Mouse (Mus musculus) embryo, embryonic 11 days (tissue): ENCODE data around the gene Tmem151a.
"Not testable (repeated sequence)": the region's sequence is repeated elsewhere in the genome, so short reads cannot be mapped to it uniquely, and the experiment has no call there.

Experiments
- DNase-seq: peaks from one replicate; pipeline ENCODE4 v3.0.0-alpha.2; 2015

Tmem151a gene

DNA sequence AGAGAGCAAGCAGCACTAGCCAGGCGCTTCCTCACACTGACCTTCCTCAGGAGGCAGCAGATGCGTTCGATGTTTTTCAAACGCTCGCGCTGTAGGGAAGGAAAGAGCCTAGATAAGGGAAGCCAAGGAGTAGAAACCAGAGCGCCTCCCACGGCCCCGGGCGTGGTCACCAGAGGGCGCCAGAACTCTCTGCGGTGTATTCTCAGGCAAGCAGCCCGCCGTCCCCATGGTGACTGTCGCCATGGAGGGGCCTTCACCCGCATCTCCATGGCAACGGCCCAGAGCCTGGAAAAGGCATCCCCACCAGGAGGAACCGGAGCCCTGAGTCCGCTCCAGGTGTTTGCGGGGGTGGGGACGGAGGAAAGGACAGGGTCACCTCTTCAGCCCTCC, 8.9 kb upstream of the Tmem151a start:
- DNase-seq, result peak; percentile 97

DNA sequence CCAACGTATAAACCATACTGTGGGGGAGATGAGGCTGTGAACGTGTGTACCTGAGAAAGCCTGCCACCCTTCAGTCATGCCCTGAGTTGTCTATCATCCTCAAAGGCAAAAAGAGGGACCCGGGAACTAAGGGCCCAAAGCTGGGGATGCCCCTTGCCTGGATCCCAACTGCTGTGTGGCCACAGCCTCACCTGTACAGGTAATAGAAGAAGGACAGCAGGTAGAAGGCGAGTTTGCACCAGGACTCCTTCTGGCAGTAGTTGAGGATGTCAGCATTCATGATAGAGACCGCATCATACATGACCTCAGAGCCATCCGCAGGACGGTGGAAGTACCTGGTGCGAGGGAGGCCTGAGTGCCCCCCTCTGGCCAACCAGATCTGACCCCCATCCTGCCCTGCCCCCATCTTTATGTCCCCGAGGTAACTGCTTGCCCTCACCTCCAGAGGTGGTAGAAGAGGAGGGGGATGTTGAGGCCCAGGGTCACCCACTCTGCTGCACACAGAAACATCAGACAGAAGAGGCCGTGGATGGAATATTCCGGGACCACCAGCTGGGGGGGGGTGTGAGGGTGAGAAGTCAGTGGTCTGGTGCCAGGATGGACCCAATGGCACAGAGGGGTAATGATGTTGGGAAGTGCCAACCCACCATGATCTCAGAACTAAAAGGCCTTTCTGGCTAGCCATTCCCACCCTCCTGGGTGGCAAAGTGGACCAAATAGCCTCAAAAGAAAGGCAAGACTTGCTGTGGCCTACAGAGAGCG, 8.3 kb upstream of the Tmem151a start:
- DNase-seq, result no peak

DNA sequence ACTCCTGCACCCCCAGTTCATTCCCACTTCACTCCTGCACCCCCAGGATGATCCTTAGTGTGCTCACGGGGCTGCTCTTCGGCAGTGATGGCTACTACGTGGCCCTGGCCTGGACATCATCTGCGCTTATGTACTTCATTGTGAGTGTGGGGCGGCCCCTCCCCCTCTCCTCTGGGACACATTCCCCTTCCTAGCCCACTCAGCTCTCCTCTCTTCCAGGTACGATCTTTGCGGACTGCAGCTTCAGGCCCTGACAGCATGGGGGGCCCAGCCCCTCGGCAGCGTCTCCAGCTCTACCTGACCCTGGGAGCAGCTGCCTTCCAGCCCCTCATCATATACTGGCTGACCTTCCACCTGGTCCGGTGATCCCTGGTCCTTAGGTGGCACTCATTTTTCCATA, 6.8 kb upstream of the Tmem151a start:
- no peak for DNase-seq

DNA sequence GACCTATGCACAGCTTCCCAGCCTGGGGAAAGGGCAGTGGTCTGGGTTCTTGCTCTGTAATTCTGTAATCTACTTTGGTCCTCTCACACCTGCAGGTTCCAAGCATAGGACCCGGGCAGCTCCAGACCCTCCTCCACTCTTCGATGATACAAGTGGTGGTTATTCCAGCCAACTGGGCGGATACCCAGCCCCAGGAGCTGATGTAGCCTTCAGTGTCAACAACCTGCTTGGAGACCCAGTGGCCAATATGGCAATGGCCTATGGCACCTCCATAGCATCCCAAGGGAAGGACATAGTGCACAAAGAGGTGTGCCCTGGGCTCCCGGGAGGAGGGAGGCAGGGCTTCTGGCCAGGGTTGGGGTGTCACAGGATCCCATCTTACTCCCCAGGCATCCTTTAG, 4.0 kb upstream of the Tmem151a start:
- no peak for DNase-seq

DNA sequence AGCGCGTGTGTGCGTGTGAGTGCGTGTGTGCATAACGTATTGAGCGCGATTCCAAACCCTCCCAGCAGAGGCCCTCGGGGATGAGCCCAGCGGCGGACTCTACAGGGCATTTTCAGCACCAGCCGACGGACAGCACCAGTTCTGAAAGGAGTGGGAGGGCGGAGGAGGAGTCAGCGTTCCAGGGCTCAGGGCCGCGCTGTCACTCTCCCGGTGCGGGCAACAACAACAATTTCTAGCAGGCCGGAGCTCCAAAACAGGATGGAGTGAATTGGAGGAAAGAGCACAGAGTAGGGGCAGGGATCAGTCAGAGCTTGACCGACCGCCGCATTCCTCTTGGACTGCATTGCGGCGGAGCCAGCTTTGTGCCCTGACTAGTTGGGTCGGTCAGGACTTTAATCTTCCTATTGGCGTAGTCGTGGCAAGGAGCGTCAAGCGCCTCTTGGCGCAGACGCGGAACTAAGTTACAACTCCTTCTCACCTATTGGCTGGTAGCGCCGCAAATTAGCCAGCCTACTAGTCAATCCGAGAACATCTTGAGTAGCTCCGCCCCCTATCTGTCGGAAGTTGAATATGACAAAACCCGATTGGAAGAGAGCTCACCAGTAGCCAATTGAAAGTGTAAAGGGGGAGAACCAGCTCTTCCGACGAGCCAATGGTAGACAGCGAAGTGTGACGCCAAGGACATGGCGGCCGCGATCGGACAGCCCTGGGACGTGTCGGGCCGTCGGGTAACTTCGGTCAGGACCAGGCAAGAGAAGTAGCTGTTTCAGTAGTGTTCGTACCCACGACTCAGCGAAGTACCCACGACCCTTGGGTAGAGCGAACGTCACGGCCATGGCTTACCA, 2.8 kb upstream of the Tmem151a start, which contains the start of gene Yif1a:
Yif1a (plus strand) TSS at position 655 of the 845 bp plus-strand sequence.
- DNase-seq, result peak; percentile 98

DNA sequence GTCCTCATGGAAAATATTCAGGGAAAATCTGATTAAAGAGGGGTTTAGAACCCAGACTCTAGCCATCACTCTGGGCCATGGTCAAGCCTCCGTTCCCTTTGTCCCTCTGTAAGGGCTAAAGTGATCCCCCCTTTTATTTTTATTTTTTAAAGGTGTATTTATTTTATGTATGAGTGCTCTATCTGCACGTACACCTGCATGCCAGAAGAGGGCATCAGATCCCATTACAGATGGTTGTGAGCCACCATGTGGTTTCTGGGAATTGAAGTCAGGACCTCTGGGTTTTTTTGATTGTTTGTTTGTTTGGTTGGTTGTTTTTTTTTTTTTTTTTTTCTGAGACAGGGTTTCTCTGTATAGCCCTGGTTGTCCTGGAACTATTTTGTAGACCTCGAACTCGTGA, 1.2 kb upstream of the Tmem151a start:
- not testable (repeated sequence) for DNase-seq

DNA sequence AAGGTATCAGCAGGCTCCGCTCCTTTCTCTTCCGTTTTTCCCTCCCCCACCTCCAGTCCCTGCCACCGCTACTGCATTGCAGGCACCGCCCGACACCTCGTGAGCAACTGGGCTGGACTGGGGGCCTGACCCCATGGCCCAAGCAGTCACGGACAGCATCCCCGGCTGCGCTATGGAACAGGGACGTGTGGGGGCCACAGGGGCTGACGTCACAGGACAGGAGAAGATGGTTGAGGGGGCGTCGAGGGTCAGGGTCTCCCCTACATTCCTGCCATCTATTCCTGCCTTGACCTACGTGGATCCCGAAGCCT, 542 bp downstream of the Tmem151a start:
- DNase-seq, result no peak

DNA sequence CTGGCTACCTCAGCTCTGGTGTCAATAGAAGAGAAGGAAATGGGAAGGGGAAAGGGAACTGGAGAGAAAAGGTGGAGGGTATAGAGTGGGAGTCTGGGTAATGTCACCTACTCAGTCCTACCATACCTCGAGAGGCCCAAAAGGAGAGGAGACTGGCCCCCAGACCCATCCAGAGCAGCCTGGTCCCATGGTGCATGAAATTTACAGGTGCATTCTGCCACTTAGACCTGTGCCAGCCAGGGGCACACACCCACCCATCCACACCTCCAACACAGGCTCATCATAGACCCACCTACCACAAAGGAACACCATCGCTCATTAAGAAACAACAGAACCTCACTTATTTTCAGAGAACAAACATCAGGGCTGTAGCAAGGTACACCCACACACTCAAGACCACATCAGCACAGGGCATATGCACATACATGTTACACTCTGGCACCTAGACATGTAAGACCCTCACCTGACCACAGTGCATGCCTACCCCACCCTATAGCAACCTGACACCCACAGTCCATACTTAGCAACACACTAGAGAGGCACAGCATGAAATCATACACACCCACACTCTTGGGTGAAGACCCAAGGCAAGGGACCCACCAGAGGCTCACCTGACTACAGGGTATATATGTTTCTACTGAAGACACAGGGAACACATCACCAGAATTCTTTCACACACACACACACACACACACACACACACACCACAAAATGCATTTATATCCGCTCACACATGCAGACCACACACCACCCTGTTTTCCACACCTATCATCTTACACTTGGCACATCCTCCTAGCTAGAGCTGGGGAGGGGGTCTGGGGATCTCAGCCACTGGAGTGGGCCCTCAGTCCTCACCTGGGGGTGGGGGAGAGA, 1.1 kb downstream of the Tmem151a start:
- DNase-seq, result no peak

DNA sequence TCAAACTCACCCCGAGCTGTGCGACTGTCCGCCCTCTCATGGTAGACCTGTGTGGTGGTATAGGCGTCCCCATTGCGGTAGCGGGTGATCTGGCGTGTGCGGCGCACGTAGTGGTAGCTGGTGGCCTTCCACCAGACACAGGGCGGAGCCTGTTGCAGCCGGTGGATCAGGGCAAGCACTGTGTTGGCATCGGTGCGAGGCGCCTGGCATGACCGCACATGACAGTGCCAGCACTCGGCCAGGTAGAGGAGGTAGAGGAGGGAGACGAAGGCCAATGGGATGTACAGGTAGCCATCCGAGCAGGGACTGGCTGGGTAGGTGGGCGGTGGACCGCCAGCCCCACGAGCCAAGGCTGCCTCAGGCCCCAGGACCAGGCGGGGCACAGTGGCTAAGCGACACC, 2.7 kb downstream of the Tmem151a start:
- DNase-seq, result no peak

DNA sequence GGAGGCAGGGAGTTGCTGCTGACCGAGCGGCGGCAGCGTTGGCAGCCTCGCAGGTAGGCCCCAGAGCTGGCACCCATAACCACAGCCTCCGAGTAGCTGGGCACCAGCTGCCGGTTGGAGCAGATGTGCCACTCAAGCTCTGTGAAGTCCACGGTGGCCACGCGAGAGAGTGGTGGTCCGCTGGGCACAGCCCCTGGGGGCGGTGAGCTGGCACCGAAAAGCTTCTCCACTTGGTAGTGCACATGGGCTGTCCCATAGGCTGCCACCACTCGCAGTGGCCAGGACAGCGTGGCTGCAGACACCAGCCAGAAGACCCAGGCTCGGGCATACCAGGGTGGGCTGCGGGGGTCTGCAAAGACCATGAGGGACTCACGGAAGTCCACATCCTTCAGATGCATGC, 3.3 kb downstream of the Tmem151a start:
- DNase-seq, result no peak

DNA sequence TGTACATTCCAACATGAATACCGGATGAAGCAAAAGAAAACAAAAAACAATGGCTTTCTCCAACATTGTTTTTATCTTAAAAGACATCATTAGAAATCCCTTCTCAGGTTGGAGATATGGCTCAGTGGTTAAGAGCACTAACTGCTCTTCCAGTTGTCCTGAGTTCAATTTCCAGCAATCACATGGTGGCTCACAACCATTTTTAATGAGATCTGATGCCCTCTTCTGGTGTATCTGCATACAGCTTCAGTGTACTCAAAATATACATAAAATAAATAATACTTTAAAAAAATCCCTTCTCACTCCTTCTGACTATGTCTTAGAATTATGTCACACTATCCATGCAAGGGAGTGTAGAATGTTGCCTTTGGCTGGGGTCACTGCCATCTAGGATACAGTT, 6.1 kb downstream of the Tmem151a start:
- no peak for DNase-seq

DNA sequence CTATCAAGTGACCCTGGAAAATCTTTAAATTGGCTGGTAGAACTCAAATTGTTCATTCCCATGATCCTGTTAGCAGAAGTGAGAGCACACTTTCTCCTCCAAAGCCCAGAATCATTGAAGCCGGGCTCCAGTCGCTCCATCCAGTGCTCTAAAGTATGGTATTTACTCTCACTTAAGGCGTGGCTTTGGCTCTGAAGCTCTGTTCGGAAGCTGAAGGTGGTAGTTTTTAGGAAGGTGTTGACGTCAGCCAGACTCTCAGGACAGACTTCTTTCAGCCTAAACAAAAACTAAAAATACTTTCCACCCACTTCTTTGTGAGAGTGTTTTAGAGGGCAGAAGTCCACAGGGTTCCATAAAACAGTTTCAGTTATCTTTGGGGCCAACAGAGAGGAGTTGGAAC, 11.8 kb downstream of the Tmem151a start:
- DNase-seq, result no peak

DNA sequence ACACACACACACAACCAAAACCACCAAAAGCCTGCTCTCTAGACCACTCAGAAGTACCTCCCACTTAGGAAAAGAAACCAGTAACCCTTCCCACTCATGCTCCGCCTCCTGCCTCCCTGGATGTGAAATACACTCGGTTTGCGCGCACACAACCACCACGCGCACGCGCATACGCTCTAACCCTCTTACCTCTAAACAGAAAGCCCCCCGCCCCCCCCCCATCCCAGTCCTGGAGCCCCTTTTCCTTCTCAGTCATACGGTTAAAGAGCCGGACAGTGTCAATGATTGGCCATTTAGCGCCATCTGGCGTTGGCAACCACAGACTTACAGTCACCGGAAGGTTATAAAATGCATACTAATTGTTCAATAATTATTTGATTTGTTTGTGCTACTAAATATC, 12.3 kb downstream of the Tmem151a start:
- peak; percentile 91 for DNase-seq

DNA sequence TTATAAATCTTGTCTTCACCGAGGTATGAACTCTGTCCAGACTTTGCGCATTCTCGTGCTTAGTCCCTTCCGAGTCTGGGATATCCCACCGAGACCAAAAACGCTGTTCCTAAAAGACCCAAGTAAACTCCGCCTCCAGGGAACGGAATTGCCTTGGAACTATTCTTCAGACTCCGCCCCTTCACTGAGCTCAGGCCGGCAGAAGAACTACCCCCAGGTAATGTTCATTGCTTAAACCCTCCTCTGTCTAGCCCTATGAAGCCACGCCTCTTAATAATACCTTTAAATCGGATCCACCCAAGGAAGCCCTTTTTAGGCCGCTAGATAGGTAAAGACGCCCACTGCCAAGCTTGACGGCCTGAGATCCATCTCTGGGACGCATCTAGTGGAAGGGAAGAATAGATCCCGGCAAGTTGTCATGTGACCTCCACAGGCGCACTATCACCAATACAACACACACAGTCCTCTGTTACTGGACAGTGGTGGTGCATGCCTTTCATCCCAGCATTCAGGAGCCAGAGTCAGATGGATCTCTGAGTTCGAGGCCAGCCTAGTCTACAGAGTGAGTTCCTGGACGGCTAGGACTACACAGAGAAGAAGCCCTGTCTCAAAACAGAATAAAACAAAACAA, 12.8 kb downstream of the Tmem151a start:
- peak; percentile 86 for DNase-seq

DNA sequence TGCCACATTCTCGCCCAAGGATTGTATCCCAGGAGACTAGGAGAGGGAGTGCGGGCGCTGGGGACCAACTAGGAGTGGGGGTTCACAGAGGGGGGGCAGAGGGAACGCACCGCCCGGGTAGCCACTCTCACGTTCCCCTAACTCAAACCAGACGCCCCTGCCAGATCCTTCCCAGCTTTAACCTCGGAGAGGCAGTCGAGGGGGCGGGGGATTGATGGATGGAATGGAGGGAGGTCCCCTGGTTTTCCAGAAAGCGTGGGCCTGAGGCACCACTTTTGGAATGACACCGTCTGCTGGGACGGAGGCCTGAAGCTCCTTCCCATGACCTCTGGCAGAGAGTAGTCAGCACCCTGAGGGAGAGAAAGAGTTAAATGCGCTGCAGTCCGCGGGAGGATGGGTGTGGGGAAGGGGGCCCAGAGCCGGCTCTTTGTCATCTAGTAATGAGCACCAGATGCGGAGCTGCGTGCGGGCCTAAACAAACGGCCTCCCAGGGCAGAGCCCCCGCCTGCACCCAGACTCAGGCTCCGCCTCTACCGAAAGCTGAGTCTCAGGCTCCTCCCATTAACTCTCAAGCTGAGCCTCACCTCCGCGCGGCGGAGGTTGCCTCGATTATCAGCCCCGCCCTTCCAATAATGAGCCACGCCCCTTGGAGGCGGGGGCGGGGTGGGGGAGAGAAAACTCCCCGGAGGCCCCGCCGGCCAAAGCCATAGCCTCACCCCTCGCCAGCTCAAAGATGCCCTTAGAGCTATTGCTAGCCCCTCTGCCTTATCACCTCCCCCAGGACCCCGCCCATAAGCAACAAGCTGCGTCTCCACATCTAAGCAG, 13.6 kb downstream of the Tmem151a start:
- peak; percentile 97 for DNase-seq

DNA sequence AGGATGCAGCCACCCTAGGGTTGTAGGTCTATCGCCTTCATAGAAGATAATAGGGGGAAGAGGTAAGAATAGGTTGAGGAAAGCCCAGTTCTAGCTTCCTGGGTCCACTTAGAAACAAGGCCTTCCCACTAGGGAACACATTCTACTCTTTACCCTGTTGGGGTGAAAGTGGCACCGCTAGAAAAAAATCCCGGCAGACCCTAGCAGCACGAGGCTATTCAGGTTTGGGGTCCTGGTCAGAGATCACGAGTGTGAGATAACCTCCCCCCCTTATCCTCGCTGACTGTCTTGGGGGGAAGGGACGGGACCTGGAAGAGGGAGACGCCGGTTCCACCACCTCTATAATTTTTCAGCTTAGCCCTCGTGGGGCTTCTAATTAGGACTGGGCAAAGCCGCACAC, 14.3 kb downstream of the Tmem151a start:
- no peak for DNase-seq

DNA sequence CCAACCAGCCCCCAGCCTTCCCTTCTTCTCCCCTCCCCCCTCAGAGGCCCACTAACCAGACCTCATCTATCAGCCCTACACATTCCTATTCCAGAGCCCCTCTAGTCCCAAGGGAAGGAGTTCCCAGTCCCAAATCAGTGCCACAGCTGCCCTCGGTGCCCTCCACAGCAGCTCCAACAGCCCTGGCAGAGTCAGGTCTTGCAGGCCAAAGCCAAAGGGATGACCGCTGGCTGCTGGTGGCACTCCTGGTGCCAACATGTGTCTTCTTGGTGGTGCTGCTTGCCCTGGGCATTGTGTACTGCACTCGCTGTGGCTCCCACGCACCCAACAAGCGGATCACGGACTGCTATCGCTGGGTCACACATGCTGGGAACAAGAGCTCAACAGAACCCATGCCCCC, 15.4 kb downstream of the Tmem151a start:
- DNase-seq, result no peak

DNA sequence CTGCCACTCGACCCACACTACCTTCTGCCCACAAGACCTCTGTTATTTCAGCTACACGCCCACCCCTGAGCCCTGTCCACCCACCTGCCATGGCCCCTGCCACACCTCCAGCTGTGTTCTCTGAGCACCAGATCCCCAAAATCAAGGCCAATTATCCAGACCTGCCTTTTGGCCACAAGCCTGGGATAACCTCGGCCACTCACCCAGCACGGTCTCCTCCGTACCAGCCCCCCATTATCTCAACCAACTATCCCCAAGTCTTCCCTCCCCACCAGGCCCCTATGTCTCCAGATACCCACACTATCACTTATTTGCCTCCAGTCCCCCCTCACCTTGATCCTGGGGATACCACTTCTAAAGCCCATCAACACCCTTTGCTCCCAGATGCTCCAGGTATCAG, 15.8 kb downstream of the Tmem151a start:
- DNase-seq, result no peak

DNA sequence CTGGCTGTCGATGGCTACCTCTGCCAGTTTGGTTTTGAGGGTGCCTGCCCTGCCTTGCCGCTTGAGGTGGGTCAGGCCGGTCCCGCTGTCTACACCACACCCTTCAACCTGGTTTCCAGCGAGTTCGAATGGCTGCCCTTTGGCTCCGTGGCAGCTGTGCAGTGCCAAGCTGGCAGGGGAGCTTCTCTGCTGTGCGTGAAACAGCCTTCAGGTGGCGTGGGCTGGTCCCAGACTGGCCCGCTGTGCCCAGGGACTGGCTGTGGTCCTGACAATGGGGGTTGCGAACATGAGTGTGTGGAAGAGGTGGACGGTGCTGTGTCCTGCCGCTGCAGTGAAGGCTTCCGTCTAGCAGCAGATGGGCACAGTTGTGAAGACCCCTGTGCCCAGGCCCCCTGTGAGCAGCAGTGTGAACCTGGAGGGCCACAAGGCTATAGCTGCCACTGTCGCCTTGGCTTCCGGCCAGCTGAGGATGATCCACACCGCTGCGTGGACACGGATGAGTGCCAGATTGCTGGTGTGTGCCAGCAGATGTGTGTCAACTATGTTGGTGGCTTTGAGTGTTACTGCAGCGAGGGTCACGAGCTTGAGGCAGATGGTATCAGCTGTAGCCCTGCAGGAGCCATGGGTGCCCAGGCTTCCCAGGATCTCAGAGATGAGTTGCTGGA, 16.6 kb downstream of the Tmem151a start:
- DNase-seq, result peak; percentile 12

DNA sequence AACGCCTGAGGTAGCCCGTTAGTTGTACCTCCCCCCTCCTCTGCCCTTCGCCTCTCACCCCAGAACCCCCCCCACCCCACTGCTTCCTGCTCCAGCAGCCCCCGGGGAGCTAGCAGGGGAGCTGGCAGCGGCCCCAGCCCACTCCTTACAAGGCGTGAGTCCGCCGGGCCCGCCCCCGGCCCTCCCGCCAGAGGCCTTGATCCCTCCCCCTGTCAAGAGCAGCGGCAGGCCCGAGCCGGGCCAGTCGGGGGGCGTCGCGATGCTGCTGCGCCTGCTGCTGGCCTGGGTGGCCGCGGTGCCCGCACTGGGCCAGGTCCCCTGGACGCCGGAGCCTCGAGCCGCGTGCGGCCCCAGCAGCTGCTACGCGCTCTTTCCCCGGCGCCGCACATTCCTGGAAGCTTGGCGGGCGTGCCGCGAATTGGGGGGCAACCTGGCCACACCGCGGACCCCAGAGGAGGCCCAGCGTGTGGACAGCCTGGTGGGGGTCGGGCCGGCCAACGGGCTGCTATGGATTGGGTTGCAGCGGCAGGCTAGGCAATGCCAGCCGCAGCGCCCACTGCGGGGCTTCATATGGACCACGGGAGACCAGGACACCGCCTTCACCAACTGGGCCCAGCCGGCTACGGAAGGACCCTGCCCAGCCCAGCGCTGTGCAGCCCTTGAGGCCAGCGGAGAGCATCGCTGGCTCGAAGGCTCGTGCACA, 17.3 kb downstream of the Tmem151a start, which contains the start of gene Cd248:
Cd248 (plus strand) TSS at position 212 of the 703 bp plus-strand sequence.
- peak; percentile 89 for DNase-seq
